Mouse (Mus musculus) neural tube, embryonic 15.5 days (tissue): ENCODE results near the gene Mtmr14. TPM values are rescaled to one million over a fixed set of nuclear protein-coding genes. Genes with fewer than 3 reads are reported as not detected.
A peak's percentile ranks its signal among the peaks of the same experiment; 100 is the strongest.

Experiments
- ATAC-seq: fragments of 200-750 bp; cut with Nextera tagmentation; 2 replicates; pipeline ENCODE4 v1.8.0; 2017; ENCODE audit warnings: mild to moderate bottlenecking, moderate TSS enrichment, moderate library complexity; ENCODE audit not compliant: low FRiP score
- H3K27ac ChIP-seq: fragments of 300-500 bp; sonication (generic); replicated peaks from 2 replicates; pipeline ENCODE4 v1.5.1; 2015; ENCODE audit warnings: mild to moderate bottlenecking, inconsistent platforms
- H3K27me3 ChIP-seq: fragments of 300-500 bp; sonication (generic); replicated peaks from 2 replicates; pipeline ENCODE4 v1.6.1; 2015; ENCODE audit warnings: inconsistent platforms
- H3K36me3 ChIP-seq: fragments of 300-500 bp; sonication (generic); 2 replicates; pipeline ENCODE4 v1.6.1; 2015; ENCODE audit warnings: inconsistent platforms
- H3K4me1 ChIP-seq: fragments of 300-500 bp; sonication (generic); 2 replicates; pipeline ENCODE4 v1.6.1; 2015; ENCODE audit warnings: inconsistent platforms
- H3K4me2 ChIP-seq: fragments of 300-500 bp; sonication (generic); 2 replicates; pipeline ENCODE4 v1.6.1; 2015; ENCODE audit warnings: inconsistent platforms, mild to moderate bottlenecking, moderate library complexity
- H3K4me3 ChIP-seq: fragments of 300-500 bp; sonication (generic); replicated peaks from 2 replicates; pipeline ENCODE4 v1.5.1; 2015; ENCODE audit warnings: mild to moderate bottlenecking, inconsistent platforms
- H3K9ac ChIP-seq: fragments of 300-500 bp; sonication (generic); replicated peaks from 2 replicates; pipeline ENCODE4 v1.6.1; 2015; ENCODE audit warnings: mild to moderate bottlenecking, inconsistent platforms
- H3K9me3 ChIP-seq: fragments of 300-500 bp; sonication (generic); replicated peaks from 2 replicates; pipeline ENCODE4 v1.6.1; 2016; ENCODE audit warnings: inconsistent platforms
- WGBS: fragments of 180-500 bp; shearing (Covaris S2); methylation state at CpG from one replicate; pipeline ENCODE4 v1.1.7; 2015; ENCODE audit warnings: mixed read lengths; 5-methylcytosine and 5-hydroxymethylcytosine counted together
- polyA plus RNA-seq: library from polyadenylated mRNA; unstranded; fragments of >200 nt; fragmentation: Nextera tagmentation; extraction: Ambion mirVana; gene quantifications from 2 replicates; pipeline ENCODE4 v1.2.1, GENCODE M21; 2015

Gene Mtmr14
- polyA plus RNA-seq, 1 experiment from 2014 or later = 36.7 TPM

DNA sequence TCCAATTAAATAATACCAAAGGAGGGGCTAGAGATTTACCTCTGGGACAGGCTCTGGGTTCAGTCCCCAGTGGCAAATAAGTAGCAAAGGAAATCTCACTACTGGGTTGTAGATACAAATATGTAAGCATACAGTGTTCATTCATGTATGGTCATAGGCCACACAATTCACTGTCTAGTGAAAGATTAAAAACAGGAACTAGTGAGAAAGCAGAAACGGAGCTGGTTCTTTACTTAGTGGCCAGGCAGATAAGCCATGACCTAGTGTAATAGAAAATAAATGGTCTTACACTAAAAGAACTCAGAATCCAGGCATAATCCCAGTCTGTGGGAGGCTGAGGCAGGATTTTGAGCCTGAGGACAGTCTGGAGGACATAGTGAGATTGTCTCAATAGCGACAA, 7.9 kb downstream of the Mtmr14 start:
- no peak overlapping the region for H3K4me2 ChIP-seq
- 98% methylated on average over 2 of the region's 2 CpGs for WGBS
- H3K36me3 ChIP-seq = peaks cover 27% of the 10 kb centered on the region
- H3K27me3 ChIP-seq = no peaks in the 10 kb centered on the region
- no peaks in the 10 kb centered on the region for H3K4me1 ChIP-seq
- H3K27ac ChIP-seq = no peak overlapping the region
- no peak overlapping the region for H3K9ac ChIP-seq
- no peaks in the 10 kb centered on the region for H3K9me3 ChIP-seq
- ATAC-seq = no peak
- no peak overlapping the region for H3K4me3 ChIP-seq

DNA sequence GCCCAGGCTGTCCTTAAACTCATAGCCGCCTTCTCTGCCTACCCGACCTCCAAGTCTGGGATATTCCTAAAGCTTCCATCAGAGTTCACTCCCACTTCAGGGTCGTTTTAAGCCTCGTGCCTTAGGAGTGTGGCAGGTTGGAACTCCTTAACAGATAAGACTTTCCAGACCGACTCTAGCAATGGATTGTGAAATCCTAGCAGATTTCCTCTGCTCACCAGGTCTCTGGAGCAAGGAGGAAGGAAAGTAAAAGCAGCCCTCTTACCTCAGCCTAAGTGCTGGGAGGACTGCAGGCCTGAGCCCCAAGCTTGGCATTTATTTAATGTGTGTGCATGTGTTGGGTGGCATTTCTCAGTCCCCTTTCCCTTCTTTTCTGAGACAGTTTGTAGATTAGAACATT, 13.1 kb downstream of the Mtmr14 start:
- no peak for ATAC-seq
- 95% methylated on average over 5 of the region's 5 CpGs for WGBS
- Histone ChIP-seq H3K4me3 (no peak overlapping the region), H3K27me3 (no peaks in the 10 kb centered on the region), H3K4me1 (no peaks in the 10 kb centered on the region), H3K9ac (no peak overlapping the region), H3K27ac (no peak overlapping the region), H3K9me3 (no peaks in the 10 kb centered on the region), H3K4me2 (no peak overlapping the region), H3K36me3 (peaks cover 58% of the 10 kb centered on the region)

DNA sequence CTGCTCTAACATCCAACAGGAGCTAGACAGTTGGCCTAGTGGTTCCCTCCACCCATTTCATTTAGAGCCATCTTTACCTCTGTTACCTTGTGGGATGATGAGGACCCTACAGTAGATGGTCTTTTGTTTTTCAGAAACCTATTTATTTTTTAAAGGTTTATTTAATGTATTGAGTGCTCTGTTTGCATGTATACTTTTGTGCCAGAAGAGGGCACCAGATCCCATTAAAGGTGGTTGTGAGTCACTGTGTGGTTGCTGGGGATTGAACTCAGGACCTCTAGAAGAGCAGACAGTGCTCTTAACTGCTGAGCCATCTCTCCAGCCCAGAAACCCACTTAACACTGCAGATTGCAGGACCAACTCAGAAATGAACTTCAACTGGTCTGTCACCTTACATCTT, 14.3 kb downstream of the Mtmr14 start:
- ATAC-seq = no peak
- H3K36me3 ChIP-seq = peaks cover 68% of the 10 kb centered on the region

DNA sequence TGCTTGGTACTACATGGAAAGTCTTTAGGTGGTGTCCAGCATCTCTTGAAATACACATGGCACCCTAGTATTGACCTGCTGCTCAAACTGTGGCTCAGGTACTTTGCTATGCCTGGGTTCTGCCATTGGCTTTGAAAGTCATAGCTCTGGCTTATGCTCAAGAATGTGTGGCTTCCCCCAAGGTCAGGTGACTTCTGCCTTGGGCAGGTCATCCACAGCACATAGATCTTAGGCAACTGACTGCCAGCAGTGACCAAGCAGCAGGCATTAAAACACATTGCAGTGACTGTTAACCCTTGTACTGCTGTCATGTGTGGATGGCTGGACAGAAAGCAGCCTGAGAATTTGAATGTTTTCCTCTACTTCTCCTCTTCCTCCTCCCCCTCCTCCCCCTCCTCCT, 17.3 kb downstream of the Mtmr14 start:
- ATAC-seq = no peak
- no peaks in the 10 kb centered on the region for H3K27me3 ChIP-seq
- no peak overlapping the region for H3K9ac ChIP-seq
- no peak overlapping the region for H3K4me2 ChIP-seq
- H3K4me3 ChIP-seq = no peak overlapping the region
- no peaks in the 10 kb centered on the region for H3K4me1 ChIP-seq
- H3K36me3 ChIP-seq = peaks cover 83% of the 10 kb centered on the region
- no peaks in the 10 kb centered on the region for H3K9me3 ChIP-seq
- H3K27ac ChIP-seq = no peak overlapping the region

More for the DNA sequence above, 14.3 kb downstream of the Mtmr14 start:
- no peak overlapping the region for H3K4me3 ChIP-seq
- no peak overlapping the region for H3K9ac ChIP-seq
- no peak overlapping the region for H3K27ac ChIP-seq
- H3K9me3 ChIP-seq = no peaks in the 10 kb centered on the region
- no peaks in the 10 kb centered on the region for H3K27me3 ChIP-seq
- H3K4me2 ChIP-seq = no peak overlapping the region
- H3K4me1 ChIP-seq = no peaks in the 10 kb centered on the region

DNA sequence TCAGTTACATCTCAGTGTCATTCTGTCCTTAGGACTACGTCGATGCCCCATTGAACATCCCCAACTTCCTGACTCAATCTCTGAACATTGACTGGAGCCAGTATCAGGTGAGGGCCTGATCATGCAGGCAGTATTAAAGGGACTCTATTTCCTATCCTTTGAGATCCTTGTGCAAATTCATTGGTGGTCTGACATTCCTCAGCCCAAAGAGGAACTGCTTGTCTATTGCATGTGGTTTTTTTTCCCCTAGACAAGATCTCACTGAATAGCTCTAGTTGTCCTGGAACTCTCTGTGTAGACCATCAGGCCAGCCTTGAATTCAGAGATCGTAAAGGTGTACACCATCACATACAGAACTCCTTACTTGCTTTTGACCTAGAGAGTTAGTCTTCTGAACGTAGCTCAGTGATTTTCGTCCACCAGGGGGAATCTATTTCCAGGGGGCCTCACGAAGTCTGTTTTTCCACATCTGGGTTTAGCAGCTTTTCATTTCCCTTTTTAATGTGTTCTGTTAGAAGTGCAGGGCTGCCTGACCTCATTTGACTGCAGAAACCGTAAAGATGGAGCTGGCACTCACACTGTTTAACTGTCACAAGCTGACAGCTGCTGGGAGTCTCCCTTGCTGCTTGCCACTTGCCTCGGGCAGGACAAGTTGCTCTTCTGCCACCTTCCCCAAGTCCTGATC, 23.7 kb downstream of the Mtmr14 start:
- no peaks in the 10 kb centered on the region for H3K4me1 ChIP-seq
- H3K9me3 ChIP-seq = no peaks in the 10 kb centered on the region
- ATAC-seq = no peak
- H3K27ac ChIP-seq = no peak overlapping the region
- peaks cover 85% of the 10 kb centered on the region for H3K36me3 ChIP-seq
- 91% methylated on average over 8 of the region's 8 CpGs for whole genome bisulfite sequencing
- H3K4me3 ChIP-seq = no peak overlapping the region
- H3K9ac ChIP-seq = no peak overlapping the region
- no peaks in the 10 kb centered on the region for H3K27me3 ChIP-seq
- no peak overlapping the region for H3K4me2 ChIP-seq

DNA sequence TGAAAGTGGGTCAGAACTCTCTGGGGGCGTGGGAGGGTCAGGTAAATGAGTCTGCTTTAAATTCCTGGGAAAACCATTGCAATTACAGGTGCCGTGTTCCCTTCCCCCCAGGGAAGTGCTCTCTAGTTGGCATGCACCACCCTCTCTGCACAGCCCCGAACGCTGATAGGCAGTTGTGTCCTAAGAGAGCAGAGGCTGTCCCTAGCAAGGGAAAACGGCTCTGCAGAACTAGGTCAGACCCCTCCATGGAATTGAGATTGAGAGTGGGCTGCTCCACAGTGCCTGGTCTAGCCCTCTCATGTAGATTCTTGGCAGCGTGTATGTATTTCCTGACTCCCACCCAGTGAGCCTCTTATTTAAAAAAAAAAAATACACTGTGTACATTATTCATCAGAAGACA, 25.9 kb downstream of the Mtmr14 start:
- H3K27ac ChIP-seq = no peak overlapping the region
- WGBS = 85% methylated on average over 6 of the region's 6 CpGs
- no peak for ATAC-seq

DNA sequence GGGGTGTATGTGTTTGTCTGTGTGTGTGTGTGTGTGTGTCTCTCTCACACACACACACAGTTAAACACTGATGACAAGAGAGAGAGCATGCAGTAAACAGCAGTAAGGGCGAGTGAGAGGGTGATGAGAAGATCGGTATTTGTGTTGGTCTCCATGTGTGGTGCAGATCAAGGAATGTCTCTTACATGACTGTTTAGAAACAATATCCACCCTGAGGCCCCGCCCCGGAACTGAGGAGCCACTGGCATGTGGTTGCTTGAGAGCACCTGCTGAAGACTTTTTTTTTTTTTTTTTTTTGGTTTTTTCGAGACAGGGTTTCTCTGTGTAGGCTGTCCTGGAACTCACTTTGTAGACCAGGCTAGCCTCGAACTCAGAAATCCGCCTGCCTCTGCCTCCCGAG, 26.8 kb downstream of the Mtmr14 start:
- no peak overlapping the region for H3K9ac ChIP-seq
- no peak for ATAC-seq
- no peaks in the 10 kb centered on the region for H3K27me3 ChIP-seq
- H3K4me2 ChIP-seq = no peak overlapping the region
- H3K4me3 ChIP-seq = no peak overlapping the region
- H3K36me3 ChIP-seq = peaks cover 87% of the 10 kb centered on the region
- H3K9me3 ChIP-seq = no peaks in the 10 kb centered on the region
- H3K27ac ChIP-seq = no peak overlapping the region
- 96% methylated on average over 8 of the region's 8 CpGs for WGBS
- no peaks in the 10 kb centered on the region for H3K4me1 ChIP-seq

More for the DNA sequence above, 25.9 kb downstream of the Mtmr14 start:
- Histone ChIP-seq H3K9ac (no peak overlapping the region), H3K27me3 (no peaks in the 10 kb centered on the region), H3K4me3 (no peak overlapping the region), H3K9me3 (no peaks in the 10 kb centered on the region), H3K4me2 (no peak overlapping the region), H3K4me1 (no peaks in the 10 kb centered on the region), H3K36me3 (peaks cover 86% of the 10 kb centered on the region)

DNA sequence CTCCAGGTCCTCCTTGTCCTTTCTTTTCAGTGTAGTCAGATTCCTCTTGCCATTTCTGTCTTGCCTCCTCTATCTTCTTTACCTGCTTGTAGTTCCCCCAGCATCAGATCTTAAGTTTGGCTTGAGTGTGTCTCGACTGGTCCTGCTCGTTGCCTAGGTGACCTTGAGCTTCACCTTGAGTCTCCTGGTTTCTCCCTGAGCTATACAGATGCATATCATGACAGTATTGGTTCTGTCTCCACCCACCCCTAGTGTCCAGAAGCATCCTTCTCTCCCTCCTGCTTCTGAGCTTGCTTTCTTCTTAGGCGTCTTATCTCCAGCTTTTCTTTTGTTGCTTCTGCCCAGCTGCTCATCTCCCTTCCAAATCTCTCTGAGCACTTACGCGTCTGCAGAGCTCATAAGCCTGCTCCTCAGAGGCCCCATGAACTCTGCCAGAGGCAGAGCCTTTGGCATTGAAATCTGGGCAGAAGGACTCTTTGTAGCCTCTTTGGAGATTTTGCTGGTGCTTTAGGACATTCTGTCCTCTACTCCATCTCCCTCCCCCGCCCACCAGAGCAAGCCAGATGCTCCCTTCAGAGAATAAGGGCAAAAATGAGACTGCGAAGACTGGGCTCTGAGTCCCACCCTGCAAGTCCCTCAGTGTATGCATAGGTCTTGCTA, 29.5 kb downstream of the Mtmr14 start:
- H3K9ac ChIP-seq = no peak overlapping the region
- no peak for ATAC-seq
- H3K4me3 ChIP-seq = no peak overlapping the region
- H3K27ac ChIP-seq = no peak overlapping the region
- peaks cover 90% of the 10 kb centered on the region for H3K36me3 ChIP-seq
- H3K9me3 ChIP-seq = no peaks in the 10 kb centered on the region
- no peaks in the 10 kb centered on the region for H3K4me1 ChIP-seq
- WGBS = 89% methylated on average over 7 of the region's 7 CpGs
- no peaks in the 10 kb centered on the region for H3K27me3 ChIP-seq
- no peak overlapping the region for H3K4me2 ChIP-seq

DNA sequence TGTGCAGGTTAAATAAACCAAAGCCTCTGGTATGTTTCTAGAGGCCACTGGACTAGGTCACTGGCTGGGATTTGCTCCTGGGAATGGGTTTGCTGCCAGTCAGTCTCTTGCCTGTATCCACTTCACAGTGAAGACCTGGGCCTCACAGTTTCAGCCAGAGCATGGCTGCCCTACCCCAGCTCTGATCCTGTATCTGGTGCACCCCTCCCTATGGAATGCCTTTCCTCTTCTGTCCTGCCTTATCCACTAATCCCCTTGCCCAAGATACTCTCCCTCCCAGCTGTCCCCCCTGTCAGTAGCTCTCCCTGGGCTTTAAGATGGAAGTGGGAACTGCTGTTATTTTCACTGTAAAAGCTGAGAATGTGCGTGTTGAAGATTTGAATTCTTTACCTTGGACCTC, 30.3 kb downstream of the Mtmr14 start:
- Histone ChIP-seq H3K9ac (no peak overlapping the region), H3K4me2 (no peak overlapping the region), H3K9me3 (no peaks in the 10 kb centered on the region), H3K4me1 (no peaks in the 10 kb centered on the region), H3K4me3 (no peak overlapping the region), H3K36me3 (peaks cover 90% of the 10 kb centered on the region), H3K27me3 (no peaks in the 10 kb centered on the region), H3K27ac (no peak overlapping the region)
- 92% methylated on average over 1 of the region's 1 CpGs for WGBS
- no peak for ATAC-seq

DNA sequence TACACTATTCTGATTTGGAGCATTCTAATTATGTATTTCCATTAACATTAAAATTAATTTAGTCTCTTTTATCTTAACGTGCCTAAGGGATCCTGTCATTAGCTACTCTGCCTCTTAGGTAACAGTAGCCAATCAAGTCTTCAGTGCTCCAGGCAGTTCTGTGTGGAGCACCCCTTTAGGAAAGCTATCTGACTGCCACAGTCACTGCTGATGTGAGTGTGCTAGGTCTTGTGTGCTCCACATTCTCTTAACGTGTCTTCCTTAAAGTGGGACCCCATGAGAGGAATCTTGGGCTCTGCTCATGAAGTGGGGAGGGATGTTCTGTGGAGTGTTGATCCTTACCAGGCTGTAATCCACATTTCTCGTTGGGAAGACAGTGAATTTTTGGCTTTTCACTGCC, 34.7 kb downstream of the Mtmr14 start:
- ATAC-seq = no peak
- Histone ChIP-seq H3K27me3 (no peaks in the 10 kb centered on the region), H3K9me3 (no peaks in the 10 kb centered on the region), H3K4me1 (no peaks in the 10 kb centered on the region), H3K36me3 (peaks cover 74% of the 10 kb centered on the region), H3K9ac (no peak overlapping the region), H3K4me2 (no peak overlapping the region), H3K4me3 (no peak overlapping the region), H3K27ac (no peak overlapping the region)
- 86% methylated on average over 3 of the region's 3 CpGs for WGBS

DNA sequence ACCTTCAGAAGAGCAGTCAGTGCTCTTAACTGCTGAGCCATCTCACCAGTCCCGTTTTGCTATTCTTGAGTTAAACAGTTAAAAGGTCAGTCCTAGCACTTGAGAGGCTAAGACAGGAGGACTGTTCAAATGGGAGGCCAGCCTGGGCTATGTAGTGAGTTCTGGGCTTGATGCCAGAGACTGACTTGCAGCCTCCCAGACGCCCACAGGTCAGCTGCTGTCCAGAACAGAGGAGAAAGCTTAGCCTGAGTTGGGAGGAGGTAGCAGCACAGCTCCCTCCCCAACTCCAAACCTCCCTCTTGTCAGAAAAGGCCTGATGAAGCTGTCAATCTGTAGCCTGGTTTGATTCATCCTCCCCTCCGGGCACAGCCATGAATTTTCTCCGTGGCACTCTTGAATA, 39.2 kb downstream of the Mtmr14 start:
- peaks cover 54% of the 10 kb centered on the region for H3K36me3 ChIP-seq

DNA sequence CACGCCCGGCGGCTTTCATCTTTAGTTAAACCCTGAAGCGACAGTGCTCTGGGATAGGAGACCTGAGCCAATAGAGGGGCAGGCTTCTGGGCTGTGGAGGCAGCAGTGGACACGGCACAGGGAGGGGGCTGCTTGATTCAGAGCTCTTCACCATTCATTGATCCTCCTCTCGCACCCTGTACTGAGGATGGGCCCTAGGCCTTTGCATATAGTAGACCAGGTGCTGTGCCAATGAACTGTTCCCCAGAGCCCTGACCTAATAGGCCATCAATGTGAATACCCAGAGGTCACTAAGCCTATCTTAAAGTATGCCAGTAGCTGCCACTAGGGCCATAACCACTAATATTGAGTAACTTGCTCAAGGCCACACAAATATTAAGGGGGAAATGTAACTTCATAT, 44.0 kb downstream of the Mtmr14 start:
- Histone ChIP-seq H3K9me3 (no peaks in the 10 kb centered on the region), H3K36me3 (peaks cover 22% of the 10 kb centered on the region; the same call in 1 of the 2 replicates), H3K27me3 (peaks cover 49% of the 10 kb centered on the region), H3K4me3 (peak overlapping the region; percentile 41), H3K4me2 (peak overlapping the region; percentile 82), H3K9ac (no peak overlapping the region), H3K27ac (no peak overlapping the region), H3K4me1 (peaks cover 17% of the 10 kb centered on the region)
- 66% methylated on average over 6 of the region's 6 CpGs for WGBS
- no peak for ATAC-seq

More for the DNA sequence above, 39.2 kb downstream of the Mtmr14 start:
- H3K27me3 ChIP-seq = peaks cover 14% of the 10 kb centered on the region
- H3K4me1 ChIP-seq = peaks cover 2% of the 10 kb centered on the region; the same call in 1 of the 2 replicates
- H3K4me2 ChIP-seq = no peak overlapping the region
- no peaks in the 10 kb centered on the region for H3K9me3 ChIP-seq
- 74% methylated on average over 4 of the region's 4 CpGs for WGBS
- no peak overlapping the region for H3K9ac ChIP-seq
- no peak for ATAC-seq
- H3K27ac ChIP-seq = no peak overlapping the region
- H3K4me3 ChIP-seq = no peak overlapping the region
